Mouse (Mus musculus): ENCODE data around the gene Mmel1.

Mmel1 gene

GRCm38 (mm10) chr4:154907833-154908232 lies 38.4 kb downstream of the Mmel1 start:
- peak; percentile 85 for DNase-seq (ENCODE audit: low read depth)

DNA sequence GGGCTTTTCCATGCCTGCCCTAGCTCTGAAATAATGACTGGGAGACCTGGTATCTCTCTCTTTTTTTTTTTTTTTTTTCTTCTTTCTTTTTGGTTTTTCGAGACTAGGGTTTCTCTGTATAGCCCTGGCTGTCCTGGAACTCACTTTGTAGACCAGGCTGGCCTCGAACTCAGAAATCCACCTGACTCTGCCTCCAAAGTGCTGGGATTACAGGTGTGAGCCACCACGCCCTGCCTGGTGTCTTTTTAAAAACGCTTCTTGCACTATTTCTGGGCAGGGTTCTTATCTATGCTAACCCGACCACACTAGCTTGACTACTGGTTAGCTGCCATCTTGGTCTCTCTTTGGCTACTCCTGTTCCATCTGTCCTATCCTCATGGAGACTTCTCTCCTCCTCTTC lies 39.1 kb downstream of the Mmel1 start:
- no peak for DNase-seq (ENCODE audit: low read depth)

- no peak for DNase-seq (ENCODE audit: low read depth)
Observed at GRCm38 (mm10) chr4:154910606-154911522, 41.5 kb downstream of the Mmel1 start.

- DNase-seq (ENCODE audit: low read depth), result no peak
Observed at GRCm38 (mm10) chr4:154911644-154912043, 42.3 kb downstream of the Mmel1 start.

- no peak for DNase-seq (ENCODE audit: low read depth)
Observed at GRCm38 (mm10) chr4:154913845-154914244, 44.5 kb downstream of the Mmel1 start.

- DNase-seq (ENCODE audit: low read depth), result no peak
Observed at GRCm38 (mm10) chr4:154914252-154914651, 44.9 kb downstream of the Mmel1 start.

DNA sequence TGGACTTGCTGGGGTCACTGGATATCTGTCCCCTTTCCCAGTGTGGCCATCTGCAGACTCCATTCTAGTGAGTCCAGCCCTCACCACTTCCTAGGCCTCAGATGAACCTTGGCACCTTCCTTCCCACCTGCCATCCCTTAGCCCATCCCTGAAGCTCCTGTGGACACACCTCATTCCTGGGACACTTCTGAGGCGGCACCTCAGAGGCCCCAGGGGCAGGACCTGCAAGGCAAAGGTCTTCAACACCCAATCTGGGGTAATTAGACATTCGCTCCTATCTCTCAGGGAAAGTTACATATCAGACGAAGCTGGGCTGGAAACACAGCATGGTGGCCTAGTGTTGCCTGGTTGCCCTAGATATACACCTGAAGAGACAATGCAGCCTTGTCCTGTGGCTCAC lies 45.3 kb downstream of the Mmel1 start:
- no peak for DNase-seq (ENCODE audit: low read depth)

- no peak for DNase-seq (ENCODE audit: low read depth)
Observed at GRCm38 (mm10) chr4:154915286-154915685, 45.9 kb downstream of the Mmel1 start.

GRCm38 (mm10) chr4:154916662-154917061 lies 47.3 kb downstream of the Mmel1 start:
- DNase-seq (ENCODE audit: low read depth), result no peak

- DNase-seq (ENCODE audit: low read depth), result no peak
Observed at GRCm38 (mm10) chr4:154922291-154922690, 52.9 kb downstream of the Mmel1 start.

GRCm38 (mm10) chr4:154922931-154923330 lies 53.5 kb downstream of the Mmel1 start:
- no peak for DNase-seq (ENCODE audit: low read depth)

- peak; percentile 79 for DNase-seq (ENCODE audit: low read depth)
Observed at GRCm38 (mm10) chr4:154925413-154925812, 56.0 kb downstream of the Mmel1 start.

- peak; percentile 53 for DNase-seq (ENCODE audit: low read depth)
Observed at GRCm38 (mm10) chr4:154926969-154927898, 57.8 kb downstream of the Mmel1 start.

DNA sequence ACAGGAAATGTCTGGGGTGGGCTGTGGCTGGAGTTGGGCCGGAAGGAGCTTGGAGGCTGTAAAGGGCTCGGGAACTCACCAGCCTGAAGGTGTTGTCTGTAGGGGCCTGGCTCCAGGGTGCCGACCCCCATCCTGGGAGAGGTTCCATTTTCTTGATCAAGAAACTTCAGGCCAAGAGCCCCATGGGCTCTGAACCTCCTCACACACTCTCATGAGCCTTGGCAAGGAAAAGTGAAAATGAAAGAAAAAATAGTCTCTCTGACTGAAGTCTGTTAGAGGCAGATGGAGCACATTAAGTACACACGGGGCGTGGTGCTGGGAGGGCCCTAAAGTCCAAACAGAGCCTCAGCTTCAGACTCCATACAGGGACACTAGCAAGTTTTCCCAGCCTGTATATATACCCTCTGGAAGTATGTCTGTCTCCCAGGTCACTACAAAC lies 58.5 kb downstream of the Mmel1 start:
- peak; percentile 82 for DNase-seq (ENCODE audit: low read depth)

- DNase-seq (ENCODE audit: low read depth), result no peak
Observed at GRCm38 (mm10) chr4:154928395-154929087, 59.2 kb downstream of the Mmel1 start, which contains the start of gene Tnfrsf14. Gene Tnfrsf14 (minus strand): TSS chr4:154928563.

GRCm38 (mm10) chr4:154929088-154929660 lies 59.8 kb downstream of the Mmel1 start:
- no peak for DNase-seq (ENCODE audit: low read depth)

DNA sequence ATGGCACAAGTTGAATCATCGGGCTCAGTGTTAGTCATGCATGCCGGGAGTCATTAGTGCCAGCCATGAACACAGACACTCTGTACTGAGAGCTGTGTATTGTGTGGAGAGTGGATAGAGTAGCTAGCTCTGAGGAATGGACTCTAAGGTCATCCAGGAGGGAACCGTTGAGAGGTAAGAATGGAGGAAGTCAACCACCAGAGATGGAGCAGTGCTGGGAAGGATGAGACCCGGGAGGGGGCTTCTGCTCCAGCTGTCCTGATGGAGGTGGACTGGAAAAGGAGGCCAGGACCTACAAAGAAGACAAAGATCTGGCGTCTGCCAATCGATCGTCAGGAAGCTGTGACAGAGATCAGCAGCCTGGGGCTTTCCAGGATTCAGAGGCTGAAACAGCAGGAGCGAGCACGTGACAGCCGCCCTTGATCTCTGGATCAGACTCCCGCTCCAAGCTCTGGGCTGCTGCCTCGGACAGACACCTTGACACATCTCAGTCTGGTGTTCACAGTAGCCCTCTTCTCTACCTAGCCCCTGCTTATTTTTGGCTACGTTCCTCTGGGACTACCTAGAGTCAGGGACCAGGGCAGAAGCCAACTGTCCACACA lies 64.0 kb downstream of the Mmel1 start:
- no peak for DNase-seq (ENCODE audit: low read depth)

GRCm38 (mm10) chr4:154934800-154935199 lies 65.4 kb downstream of the Mmel1 start:
- no peak for DNase-seq (ENCODE audit: low read depth)

DNA sequence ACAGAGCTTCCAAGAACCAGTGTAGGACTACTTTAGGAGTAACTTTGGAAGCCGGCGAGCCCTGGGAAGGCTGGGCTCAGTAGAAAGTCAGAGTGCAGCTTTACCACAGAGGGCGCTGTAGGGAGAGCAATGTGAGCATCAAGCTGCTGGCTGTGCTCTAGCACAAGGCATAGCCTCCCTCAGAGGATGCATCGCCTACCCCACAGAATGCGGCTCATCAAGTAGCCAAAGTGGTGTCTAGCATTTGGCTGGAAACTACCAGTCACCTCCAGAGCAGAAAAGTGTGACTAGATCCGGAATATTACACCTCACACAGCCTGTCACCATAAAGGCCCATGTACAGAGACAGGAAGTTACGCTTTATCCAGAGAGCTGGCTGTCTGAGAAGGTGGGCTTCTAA lies 66.4 kb downstream of the Mmel1 start:
- DNase-seq (ENCODE audit: low read depth), result peak; percentile 81

DNA sequence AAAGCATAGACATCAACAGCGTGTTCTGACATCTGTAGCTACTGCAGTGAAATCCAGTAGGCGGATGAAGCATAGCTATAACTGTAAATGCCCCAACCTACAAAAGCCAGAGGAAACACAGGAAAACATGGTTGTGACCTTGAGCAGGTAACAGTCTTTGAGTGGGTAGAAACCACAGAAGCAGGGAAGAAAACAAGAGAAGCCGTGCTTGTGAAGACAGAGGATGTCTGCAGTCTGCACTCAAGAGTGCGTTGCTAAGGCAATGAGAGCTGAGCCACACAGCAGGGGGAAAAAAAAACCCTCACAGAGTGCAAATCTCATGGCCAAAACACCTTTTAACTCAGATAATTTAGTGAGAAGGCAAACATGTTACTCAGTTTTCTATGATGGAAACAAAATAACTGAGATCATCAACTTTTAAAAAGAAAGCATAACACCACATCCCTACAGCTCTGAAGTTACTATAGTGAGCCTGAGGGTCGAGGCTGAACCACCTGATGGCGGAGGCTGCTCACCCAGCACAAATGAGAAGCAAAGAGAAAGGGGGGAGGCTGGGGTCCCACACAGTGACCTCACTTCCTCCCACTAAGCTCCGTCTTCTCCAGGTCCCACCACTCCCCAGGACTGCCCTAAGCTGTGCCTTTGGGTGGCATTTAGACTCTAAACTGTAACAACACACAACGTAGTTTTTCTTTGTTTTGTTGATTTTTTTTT lies 67.3 kb downstream of the Mmel1 start:
- peak; percentile 88 for DNase-seq (ENCODE audit: low read depth)

Data from induced T-regulatory cell, adult 2 months (primary cell).